Mouse (Mus musculus): Measurements from ENCODE around the gene Klrg1. TPM values are rescaled to one million over a fixed set of nuclear protein-coding genes. Genes with fewer than 3 reads are reported as not detected.

Klrg1 gene
- total RNA-seq (2012; rRNA removed) (1.4 and 2.0 TPM in 2 replicates), total RNA-seq (2014; rRNA removed) (4.7 and 6.0 TPM in 2 replicates), polyA plus RNA-seq (2012; ENCODE audit: insufficient read length, low read depth) (2.8 and 3.7 TPM in 2 replicates)

GRCm38 (mm10) chr6:122282782-122283181 lies at the start of gene Klrg1:
Gene Klrg1, minus strand, starts transcription at chr6:122282882.
- in situ Hi-C loops (cut with MboI; ENCODE audit: low pct_ligation_motif_present, low pct_unique_long_range_greater_than_20kb, low sequenced_read_pairs) (no loop called here), dilution Hi-C loops (cut with MboI; ENCODE audit: extremely low pct_ligation_motif_present, extremely low pct_unique_long_range_greater_than_20kb, low sequenced_read_pairs) (no loop called here)
- no peak within 1 kb of the TSS for H3K4me3 ChIP-seq (replicated peaks in 1 of 3; ENCODE audit: low read depth in 2 of 3, low read length in 2 of 3, poor library complexity in 1 of 3)
- no peak for DNase-seq (ENCODE audit: extremely low read depth)
- no peaks in the 10 kb centered on the region for H3K36me3 ChIP-seq (replicated peaks in 1 of 2; ENCODE audit: control insufficient read depth in 1 of 2, insufficient read depth in 1 of 2, low read length in 1 of 2)
- no peaks in the 10 kb centered on the region for H3K27me3 ChIP-seq (replicated peaks)
- no peak within 1 kb of the TSS for H3K4me2 ChIP-seq (ENCODE audit: insufficient read depth, low read depth, poor library complexity, severe bottlenecking)
- no peaks in the 10 kb centered on the region for H3K79me2 ChIP-seq (replicated peaks; ENCODE audit: control insufficient read depth, extremely low read depth, insufficient read depth, poor library complexity, severe bottlenecking)
- no peak within 1 kb of the TSS for H3K9ac ChIP-seq (ENCODE audit: insufficient read depth, low read depth)
- no peaks in the 10 kb centered on the region for H3K9me3 ChIP-seq (replicated peaks; ENCODE audit: low read length)
- no peak for TF ChIP-seq CHD1 (IDR thresholded peaks at IDR 0.05; ENCODE audit: low read depth, low read length)
- no peak for TF ChIP-seq IRF4 (IDR thresholded peaks at IDR 0.05; ENCODE audit: low read depth, low read length)
- no peak for TF ChIP-seq ELF1 (IDR thresholded peaks at IDR 0.05; ENCODE audit: low read depth, low read length)
- no peak for TF ChIP-seq PAX5 (IDR thresholded peaks at IDR 0.05; ENCODE audit: low read length)
- no peak for TF ChIP-seq ZC3H11A (IDR thresholded peaks at IDR 0.05; ENCODE audit: low read depth, low read length)
- TF ChIP-seq UBTF (IDR thresholded peaks at IDR 0.05; ENCODE audit: low read depth, low read length) = no peak
- TF ChIP-seq ZKSCAN1 (IDR thresholded peaks at IDR 0.05; ENCODE audit: borderline replicate concordance, low read depth, low read length) = no peak
- no peak for TF ChIP-seq MYC (IDR thresholded peaks at IDR 0.05; ENCODE audit: low read depth, low read length)
- TF ChIP-seq MXI1 (IDR thresholded peaks at IDR 0.05; ENCODE audit: low read depth, low read length) = no peak
- TF ChIP-seq JUND (conservative IDR thresholded peaks at IDR 0.05; ENCODE audit: low read depth, low read length) = no peak
- TF ChIP-seq POLR2A (IDR thresholded peaks at IDR 0.05; ENCODE audit: low read depth, low read length) = no peak
- TF ChIP-seq MAFK (IDR thresholded peaks at IDR 0.05; ENCODE audit: insufficient replicate concordance, low read length) = no peak
- peaks cover 4 to 19% of the 10 kb centered on the region in 2 experiments for H3K4me1 ChIP-seq (ENCODE audit: control insufficient read depth in 1 of 2, insufficient read depth in 2 of 2)
- no peak within 1 kb of the TSS for H3K27ac ChIP-seq (ENCODE audit: insufficient read depth, low read depth)

- dilution Hi-C loops (cut with MboI; ENCODE audit: extremely low pct_ligation_motif_present, extremely low pct_unique_long_range_greater_than_20kb, low sequenced_read_pairs) = no loop called here
- no peak overlapping the region for H3K4me3 ChIP-seq (replicated peaks in 1 of 3; ENCODE audit: low read depth in 2 of 3, low read length in 2 of 3, poor library complexity in 1 of 3)
These were observed 42.8 kb upstream of the Klrg1 start for GRCm38 (mm10) chr6:122325361-122325975.

More at GRCm38 (mm10) chr6:122325361-122325975, 42.8 kb upstream of the Klrg1 start:
- no peak for TF ChIP-seq MEF2A (IDR thresholded peaks at IDR 0.05; ENCODE audit: borderline replicate concordance, low read depth, low read length)
- no peak for TF ChIP-seq HCFC1 (IDR thresholded peaks at IDR 0.05; ENCODE audit: low read depth, low read length)
- TF ChIP-seq JUN (IDR thresholded peaks at IDR 0.05; ENCODE audit: insufficient read depth, low read depth, low read length) = no peak
- no peak for TF ChIP-seq CHD1 (IDR thresholded peaks at IDR 0.05; ENCODE audit: low read depth, low read length)
- TF ChIP-seq IRF4 (IDR thresholded peaks at IDR 0.05; ENCODE audit: low read depth, low read length) = no peak
- no peak for TF ChIP-seq POLR2A (IDR thresholded peaks at IDR 0.05; ENCODE audit: low read depth, low read length)
- no peak for TF ChIP-seq TCF12 (IDR thresholded peaks at IDR 0.05; ENCODE audit: low read depth, low read length)
- TF ChIP-seq MYC (IDR thresholded peaks at IDR 0.05; ENCODE audit: low read depth, low read length) = no peak
- no peak for TF ChIP-seq ETS1 (conservative IDR thresholded peaks at IDR 0.05; ENCODE audit: low read depth, low read length)
- TF ChIP-seq ZMIZ1 (IDR thresholded peaks at IDR 0.05; ENCODE audit: low read depth, low read length) = no peak
- TF ChIP-seq BHLHE40 (IDR thresholded peaks at IDR 0.05; ENCODE audit: low read depth, low read length) = no peak
- no peak for TF ChIP-seq ELF1 (IDR thresholded peaks at IDR 0.05; ENCODE audit: low read depth, low read length)
- no peak for TF ChIP-seq USF2 (conservative IDR thresholded peaks at IDR 0.05; ENCODE audit: low read depth, low read length)
- TF ChIP-seq MAFK (IDR thresholded peaks at IDR 0.05; ENCODE audit: insufficient replicate concordance, low read length) = no peak
- Histone ChIP-seq H3K9ac (ENCODE audit: insufficient read depth, low read depth) (no peak overlapping the region), H3K36me3 (replicated peaks in 1 of 2; ENCODE audit: control insufficient read depth in 1 of 2, insufficient read depth in 1 of 2, low read length in 1 of 2) (peaks cover 27 to 53% of the 10 kb centered on the region in 2 experiments), H3K4me2 (ENCODE audit: insufficient read depth, low read depth, poor library complexity, severe bottlenecking) (no peak overlapping the region), H3K27ac (ENCODE audit: insufficient read depth, low read depth) (no peak overlapping the region), H3K27me3 (replicated peaks) (no peaks in the 10 kb centered on the region), H3K9me3 (replicated peaks; ENCODE audit: low read length) (no peaks in the 10 kb centered on the region), H3K79me2 (replicated peaks; ENCODE audit: control insufficient read depth, extremely low read depth, insufficient read depth, poor library complexity, severe bottlenecking) (no peaks in the 10 kb centered on the region), H3K4me1 (ENCODE audit: control insufficient read depth in 1 of 2, insufficient read depth in 2 of 2) (no peaks in the 10 kb centered on the region)
- in situ Hi-C loops (cut with MboI; ENCODE audit: low pct_ligation_motif_present, low pct_unique_long_range_greater_than_20kb, low sequenced_read_pairs) = no loop called here
- DNase-seq (ENCODE audit: extremely low read depth) = no peak

Data from CH12.LX (cell line).